Mouse (Mus musculus) stomach, embryonic 14.5 days (tissue): ENCODE measurements around the gene Adamts4. TPM values are rescaled to one million over a fixed set of nuclear protein-coding genes. Genes with fewer than 3 reads are reported as not detected.

Experiments used
- ATAC-seq: fragments of 200-750 bp; cut with Nextera tagmentation; 2 replicates; pipeline ENCODE4 v1.8.0; 2017; ENCODE audit warnings: low read depth, moderate TSS enrichment; ENCODE audit not compliant: insufficient number of reproducible peaks, insufficient read depth, low FRiP score
- H3K27ac ChIP-seq: fragments of 300-500 bp; sonication (generic); 2 replicates; pipeline ENCODE4 v1.5.1; 2014; ENCODE audit warnings: mild to moderate bottlenecking, low read length, moderate library complexity, mixed read lengths
- H3K27me3 ChIP-seq: fragments of 300-500 bp; sonication (generic); 2 replicates; pipeline ENCODE4 v1.6.1; 2014; ENCODE audit warnings: low read length, control low read depth, mixed read lengths; ENCODE audit not compliant: control insufficient read depth, insufficient read depth
- H3K36me3 ChIP-seq: fragments of 300-500 bp; sonication (generic); 2 replicates; pipeline ENCODE4 v1.6.1; 2014; ENCODE audit warnings: mild to moderate bottlenecking, control low read depth, low read length, moderate library complexity, mixed read lengths; ENCODE audit not compliant: control insufficient read depth, insufficient read depth
- H3K4me1 ChIP-seq: fragments of 300-500 bp; sonication (generic); 2 replicates; pipeline ENCODE4 v1.6.1; 2014; ENCODE audit warnings: low read length, control low read depth, mixed read lengths; ENCODE audit not compliant: control insufficient read depth, insufficient read depth
- H3K4me2 ChIP-seq: fragments of 300-500 bp; sonication (generic); replicated peaks from 2 replicates; pipeline ENCODE4 v1.6.1; 2014; ENCODE audit warnings: low read depth, low read length, control low read depth
- H3K4me3 ChIP-seq: fragments of 300-500 bp; sonication (generic); 2 replicates; pipeline ENCODE4 v1.5.1; 2014; ENCODE audit warnings: low read depth, low read length, control low read depth
- H3K9ac ChIP-seq: fragments of 300-500 bp; sonication (generic); replicated peaks from 2 replicates; pipeline ENCODE4 v1.6.1; 2014; ENCODE audit warnings: low read depth, mild to moderate bottlenecking, control low read depth, low read length, moderate library complexity, mixed read lengths
- H3K9me3 ChIP-seq: fragments of 300-500 bp; sonication (generic); 2 replicates; pipeline ENCODE4 v1.6.1; 2016; ENCODE audit warnings: low read depth, low read length, control low read depth; ENCODE audit not compliant: control insufficient read depth
- WGBS: fragments of 180-500 bp; shearing (Covaris S2); extraction: QIAGEN DNeasy Blood & Tissue Kit; methylation state at CpG from one replicate; pipeline ENCODE4 v1.1.7; 2014; 5-methylcytosine and 5-hydroxymethylcytosine counted together
- polyA plus RNA-seq: library from polyadenylated mRNA; unstranded; fragments of >200 nt; fragmentation: Nextera tagmentation; extraction: Ambion mirVana; gene quantifications from 2 replicates; pipeline ENCODE4 v1.2.1, GENCODE M21; 2014

Gene Adamts4
- polyA plus RNA-seq, 1 experiment from 2014 or later: 5.3 TPM

- H3K9me3 ChIP-seq: no peaks in the 10 kb centered on the region
- H3K27me3 ChIP-seq: no peaks in the 10 kb centered on the region
- 90% methylated on average over 24 of the region's 24 CpGs for WGBS
- H3K4me2 ChIP-seq: no peak overlapping the region
- no peak overlapping the region for H3K27ac ChIP-seq
- H3K4me1 ChIP-seq: peaks cover 15% of the 10 kb centered on the region
- H3K9ac ChIP-seq: no peak overlapping the region
- no peaks in the 10 kb centered on the region for H3K36me3 ChIP-seq
- no peak overlapping the region for H3K4me3 ChIP-seq
- ATAC-seq: no peak
Observed at GRCm38 (mm10) chr1:171256095-171256818, 6.0 kb downstream of the Adamts4 start.

- no peak for ATAC-seq
- 63% methylated on average over 15 of the region's 15 CpGs for WGBS
- no peak overlapping the region for H3K4me3 ChIP-seq
- H3K4me1 ChIP-seq: peaks cover 9% of the 10 kb centered on the region
- no peaks in the 10 kb centered on the region for H3K27me3 ChIP-seq
- no peaks in the 10 kb centered on the region for H3K9me3 ChIP-seq
- H3K4me2 ChIP-seq: no peak overlapping the region
- no peak overlapping the region for H3K9ac ChIP-seq
- no peak overlapping the region for H3K27ac ChIP-seq
- no peaks in the 10 kb centered on the region for H3K36me3 ChIP-seq
Observed at GRCm38 (mm10) chr1:171256937-171257548, 6.8 kb downstream of the Adamts4 start.

- no peak overlapping the region for H3K4me2 ChIP-seq
- no peak for ATAC-seq
- H3K36me3 ChIP-seq: no peaks in the 10 kb centered on the region
- H3K9me3 ChIP-seq: no peaks in the 10 kb centered on the region
- no peak overlapping the region for H3K9ac ChIP-seq
- no peaks in the 10 kb centered on the region for H3K27me3 ChIP-seq
- H3K27ac ChIP-seq: no peak overlapping the region
- WGBS: 90% methylated on average over 9 of the region's 9 CpGs
- peaks cover 8% of the 10 kb centered on the region for H3K4me1 ChIP-seq
- no peak overlapping the region for H3K4me3 ChIP-seq
Observed at GRCm38 (mm10) chr1:171257781-171258180, 7.6 kb downstream of the Adamts4 start.

GRCm38 (mm10) chr1:171258921-171259320 lies 8.7 kb downstream of the Adamts4 start:
- no peak for ATAC-seq
- H3K27me3 ChIP-seq: no peaks in the 10 kb centered on the region
- peaks cover 8% of the 10 kb centered on the region for H3K4me1 ChIP-seq
- H3K9ac ChIP-seq: no peak overlapping the region
- H3K9me3 ChIP-seq: no peaks in the 10 kb centered on the region
- no peaks in the 10 kb centered on the region for H3K36me3 ChIP-seq
- WGBS: 78% methylated on average over 17 of the region's 17 CpGs
- H3K27ac ChIP-seq: no peak overlapping the region
- H3K4me3 ChIP-seq: no peak overlapping the region
- H3K4me2 ChIP-seq: no peak overlapping the region

GRCm38 (mm10) chr1:171260316-171260715 lies 10.1 kb downstream of the Adamts4 start:
- H3K9ac ChIP-seq: no peak overlapping the region
- no peak overlapping the region for H3K4me2 ChIP-seq
- no peaks in the 10 kb centered on the region for H3K9me3 ChIP-seq
- H3K27ac ChIP-seq: no peak overlapping the region
- no peaks in the 10 kb centered on the region for H3K36me3 ChIP-seq
- 50% methylated on average over 3 of the region's 3 CpGs for WGBS
- ATAC-seq: no peak
- no peaks in the 10 kb centered on the region for H3K27me3 ChIP-seq
- peaks cover 8% of the 10 kb centered on the region for H3K4me1 ChIP-seq
- H3K4me3 ChIP-seq: no peak overlapping the region

GRCm38 (mm10) chr1:171262594-171263130 lies 12.4 kb downstream of the Adamts4 start:
- Histone ChIP-seq H3K36me3 (no peaks in the 10 kb centered on the region), H3K9me3 (no peaks in the 10 kb centered on the region), H3K27ac (peak overlapping the region; percentile 93), H3K4me1 (peaks cover 8% of the 10 kb centered on the region), H3K27me3 (no peaks in the 10 kb centered on the region), H3K4me2 (peak overlapping the region; percentile 44), H3K4me3 (peak overlapping the region; percentile 2; the same call in 1 of the 2 replicates), H3K9ac (no peak overlapping the region; the same call in 1 of the 2 replicates)
- ATAC-seq: peak; percentile 72
- WGBS: under 1% methylated on average over 8 of the region's 8 CpGs

- ATAC-seq: peak; percentile 87
- Histone ChIP-seq H3K4me2 (peak overlapping the region; percentile 44; the same call in 1 of the 2 replicates), H3K4me1 (peaks cover 8% of the 10 kb centered on the region), H3K9me3 (no peaks in the 10 kb centered on the region), H3K27ac (peak overlapping the region; percentile 93), H3K27me3 (no peaks in the 10 kb centered on the region), H3K4me3 (no peak overlapping the region), H3K9ac (no peak overlapping the region), H3K36me3 (no peaks in the 10 kb centered on the region)
- 3% methylated on average over 2 of the region's 2 CpGs for WGBS
Observed at GRCm38 (mm10) chr1:171263185-171263611, 13.0 kb downstream of the Adamts4 start.

- peak overlapping the region; percentile 93; the same call in 1 of the 2 replicates for H3K27ac ChIP-seq
- H3K27me3 ChIP-seq: no peaks in the 10 kb centered on the region
- H3K36me3 ChIP-seq: no peaks in the 10 kb centered on the region
- no peak for ATAC-seq
- H3K9me3 ChIP-seq: no peaks in the 10 kb centered on the region
- WGBS: 67% methylated on average over 3 of the region's 3 CpGs
- H3K4me1 ChIP-seq: peaks cover 8% of the 10 kb centered on the region
- H3K4me2 ChIP-seq: no peak overlapping the region
- H3K9ac ChIP-seq: no peak overlapping the region
- H3K4me3 ChIP-seq: no peak overlapping the region
Observed at GRCm38 (mm10) chr1:171263666-171264461, 13.6 kb downstream of the Adamts4 start.
